Mouse (Mus musculus) heart, adult 2 months (tissue): ENCODE data around the gene Ccdc3.

ENCODE experiments used
- CTCF ChIP-seq: fragments of 200-600 bp; IDR thresholded peaks from 2 replicates; pipeline ENCODE4 v1.8.1; 2022; ENCODE audit warnings: antibody characterized with exemption, mild to moderate bottlenecking, moderate library complexity
- EP300 ChIP-seq: fragments of 200-500 bp; IDR thresholded peaks from 2 replicates; pipeline ENCODE4 v1.6.1; 2011; ENCODE audit warnings: low read depth, low read length, control low read depth; ENCODE audit not compliant: insufficient read depth
- POLR2A ChIP-seq: fragments of 200-500 bp; IDR thresholded peaks from 2 replicates; pipeline ENCODE4 v1.6.1; 2011; ENCODE audit warnings: mild to moderate bottlenecking, low read depth, low read length, control low read depth; ENCODE audit not compliant: insufficient read depth

DNA sequence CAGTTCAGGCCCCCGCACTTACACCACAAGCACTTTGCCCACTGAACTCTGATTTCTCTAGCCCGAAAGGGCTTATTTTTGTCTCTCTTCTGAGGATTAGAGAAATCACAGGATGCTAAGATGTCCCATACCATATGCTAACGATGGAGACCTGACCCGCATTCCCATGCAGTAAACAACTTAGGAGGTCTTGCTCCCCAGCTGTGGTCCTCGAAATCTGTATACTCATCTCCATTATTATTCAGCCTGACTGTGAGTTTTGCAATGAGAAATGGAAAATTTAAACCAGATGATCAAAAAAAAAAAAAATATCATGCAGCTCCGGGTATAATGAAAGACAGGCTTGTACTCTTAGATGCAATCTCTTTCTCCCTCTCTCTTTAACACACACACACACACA is 38.4 kb upstream of the Ccdc3 start:
- TF ChIP-seq CTCF: no peak
- TF ChIP-seq EP300: no peak
- no peak for TF ChIP-seq POLR2A
